Mouse (Mus musculus): ENCODE data around the gene Ptpn23. TPM values are rescaled to one million over a fixed set of nuclear protein-coding genes. Genes with fewer than 3 reads are reported as not detected.

The Ptpn23 gene
- polyA plus RNA-seq, 1 experiment from 2014 or later, result 13.2 TPM

GRCm38 (mm10) chr9:110375668-110376067 is 32.3 kb downstream of the Ptpn23 start:
- H3K4me2 ChIP-seq, result no peak overlapping the region
- H3K27ac ChIP-seq (ENCODE audit: low read depth, low read length), result no peak overlapping the region
- 95% methylated on average over 3 of the region's 3 CpGs for WGBS
- no peak for DNase-seq (ENCODE audit: low spot score)
- peaks cover 29% of the 10 kb centered on the region for H3K36me3 ChIP-seq (ENCODE audit: control insufficient read depth, insufficient read depth, low read length)
- H3K4me1 ChIP-seq (replicated peaks; ENCODE audit: control insufficient read depth, insufficient read depth, low read length), result 0 out of 2 replicates have a peak, but pooled peaks cover 2% of the 10 kb centered on the region
- H3K27me3 ChIP-seq (replicated peaks; ENCODE audit: control insufficient read depth, insufficient read depth, low read length), result no peaks in the 10 kb centered on the region
- no peak overlapping the region for H3K9ac ChIP-seq (ENCODE audit: low read depth, low read length)
- no peak overlapping the region for H3K4me3 ChIP-seq (ENCODE audit: low read depth, low read length)
- no peak for ATAC-seq (replicated peaks; ENCODE audit: low FRiP score)
- no peaks in the 10 kb centered on the region for H3K9me3 ChIP-seq (ENCODE audit: control insufficient read depth, low read length)

GRCm38 (mm10) chr9:110373871-110374270 is 34.1 kb downstream of the Ptpn23 start:
- H3K36me3 ChIP-seq (ENCODE audit: control insufficient read depth, insufficient read depth, low read length), result peaks cover 25% of the 10 kb centered on the region
- 91% methylated on average over 13 of the region's 13 CpGs for WGBS
- DNase-seq (ENCODE audit: low spot score), result no peak

GRCm38 (mm10) chr9:110369860-110370259 is 38.2 kb downstream of the Ptpn23 start:
- 80% methylated on average over 3 of the region's 3 CpGs for WGBS
- no peak for ATAC-seq (replicated peaks; ENCODE audit: low FRiP score)

More at GRCm38 (mm10) chr9:110373871-110374270, 34.1 kb downstream of the Ptpn23 start:
- ATAC-seq (replicated peaks; ENCODE audit: low FRiP score), result no peak
- Histone ChIP-seq H3K9me3 (ENCODE audit: control insufficient read depth, low read length) (no peaks in the 10 kb centered on the region), H3K27me3 (replicated peaks; ENCODE audit: control insufficient read depth, insufficient read depth, low read length) (no peaks in the 10 kb centered on the region), H3K9ac (ENCODE audit: low read depth, low read length) (no peak overlapping the region), H3K4me1 (replicated peaks; ENCODE audit: control insufficient read depth, insufficient read depth, low read length) (no peaks in the 10 kb centered on the region), H3K4me3 (ENCODE audit: low read depth, low read length) (no peak overlapping the region), H3K27ac (ENCODE audit: low read depth, low read length) (no peak overlapping the region), H3K4me2 (no peak overlapping the region)

GRCm38 (mm10) chr9:110366746-110367145 is 41.3 kb downstream of the Ptpn23 start:
- Histone ChIP-seq H3K27me3 (replicated peaks; ENCODE audit: control insufficient read depth, insufficient read depth, low read length) (no peaks in the 10 kb centered on the region), H3K4me1 (replicated peaks; ENCODE audit: control insufficient read depth, insufficient read depth, low read length) (no peaks in the 10 kb centered on the region), H3K9ac (ENCODE audit: low read depth, low read length) (no peak overlapping the region), H3K27ac (ENCODE audit: low read depth, low read length) (no peak overlapping the region), H3K36me3 (ENCODE audit: control insufficient read depth, insufficient read depth, low read length) (peaks cover 8% of the 10 kb centered on the region; the same call in 1 of the 2 replicates), H3K9me3 (ENCODE audit: control insufficient read depth, low read length) (no peaks in the 10 kb centered on the region), H3K4me3 (ENCODE audit: low read depth, low read length) (no peak overlapping the region), H3K4me2 (no peak overlapping the region)
- ATAC-seq (replicated peaks; ENCODE audit: low FRiP score) (no peak), DNase-seq (ENCODE audit: low spot score) (no peak)
- 56% methylated on average over 5 of the region's 5 CpGs for WGBS

More at GRCm38 (mm10) chr9:110369860-110370259, 38.2 kb downstream of the Ptpn23 start:
- Histone ChIP-seq H3K27ac (ENCODE audit: low read depth, low read length) (no peak overlapping the region), H3K4me1 (replicated peaks; ENCODE audit: control insufficient read depth, insufficient read depth, low read length) (no peaks in the 10 kb centered on the region), H3K4me3 (ENCODE audit: low read depth, low read length) (no peak overlapping the region), H3K36me3 (ENCODE audit: control insufficient read depth, insufficient read depth, low read length) (peaks cover 15% of the 10 kb centered on the region; the same call in 1 of the 2 replicates), H3K9me3 (ENCODE audit: control insufficient read depth, low read length) (no peaks in the 10 kb centered on the region), H3K4me2 (no peak overlapping the region), H3K27me3 (replicated peaks; ENCODE audit: control insufficient read depth, insufficient read depth, low read length) (no peaks in the 10 kb centered on the region), H3K9ac (ENCODE audit: low read depth, low read length) (no peak overlapping the region)
- no peak for DNase-seq (ENCODE audit: low spot score)

GRCm38 (mm10) chr9:110362337-110362736 is 45.7 kb downstream of the Ptpn23 start:
- H3K36me3 ChIP-seq (ENCODE audit: control insufficient read depth, insufficient read depth, low read length), result peaks cover 3% of the 10 kb centered on the region; the same call in 1 of the 2 replicates
- ATAC-seq (replicated peaks; ENCODE audit: low FRiP score), result peak; percentile 61; the same call in 1 of the 2 replicates

GRCm38 (mm10) chr9:110361299-110361698 is 46.7 kb downstream of the Ptpn23 start:
- Histone ChIP-seq H3K4me1 (replicated peaks; ENCODE audit: control insufficient read depth, insufficient read depth, low read length) (no peaks in the 10 kb centered on the region), H3K4me2 (no peak overlapping the region), H3K9me3 (ENCODE audit: control insufficient read depth, low read length) (no peaks in the 10 kb centered on the region), H3K4me3 (ENCODE audit: low read depth, low read length) (no peak overlapping the region), H3K27ac (ENCODE audit: low read depth, low read length) (no peak overlapping the region), H3K36me3 (ENCODE audit: control insufficient read depth, insufficient read depth, low read length) (peaks cover 3% of the 10 kb centered on the region; the same call in 1 of the 2 replicates), H3K27me3 (replicated peaks; ENCODE audit: control insufficient read depth, insufficient read depth, low read length) (no peaks in the 10 kb centered on the region), H3K9ac (ENCODE audit: low read depth, low read length) (no peak overlapping the region)
- ATAC-seq (replicated peaks; ENCODE audit: low FRiP score) (0 out of 2 replicates have a peak, but pooled peaks have one; percentile 31), DNase-seq (ENCODE audit: low spot score) (no peak)
- WGBS, result 65% methylated on average over 12 of the region's 12 CpGs

More at GRCm38 (mm10) chr9:110362337-110362736, 45.7 kb downstream of the Ptpn23 start:
- no peak overlapping the region for H3K4me3 ChIP-seq (ENCODE audit: low read depth, low read length)
- no peak overlapping the region for H3K4me2 ChIP-seq
- H3K9me3 ChIP-seq (ENCODE audit: control insufficient read depth, low read length), result no peaks in the 10 kb centered on the region
- WGBS, result 79% methylated on average over 10 of the region's 10 CpGs
- H3K9ac ChIP-seq (ENCODE audit: low read depth, low read length), result no peak overlapping the region
- no peak for DNase-seq (ENCODE audit: low spot score)
- no peaks in the 10 kb centered on the region for H3K27me3 ChIP-seq (replicated peaks; ENCODE audit: control insufficient read depth, insufficient read depth, low read length)
- H3K4me1 ChIP-seq (replicated peaks; ENCODE audit: control insufficient read depth, insufficient read depth, low read length), result no peaks in the 10 kb centered on the region
- H3K27ac ChIP-seq (ENCODE audit: low read depth, low read length), result no peak overlapping the region

GRCm38 (mm10) chr9:110358341-110358740 is 49.7 kb downstream of the Ptpn23 start:
- no peaks in the 10 kb centered on the region for H3K4me1 ChIP-seq (replicated peaks; ENCODE audit: control insufficient read depth, insufficient read depth, low read length)
- no peaks in the 10 kb centered on the region for H3K9me3 ChIP-seq (ENCODE audit: control insufficient read depth, low read length)
- no peak overlapping the region for H3K9ac ChIP-seq (ENCODE audit: low read depth, low read length)
- no peak overlapping the region for H3K4me3 ChIP-seq (ENCODE audit: low read depth, low read length)
- no peak overlapping the region for H3K4me2 ChIP-seq
- 78% methylated on average over 2 of the region's 2 CpGs for WGBS
- ATAC-seq (replicated peaks; ENCODE audit: low FRiP score) (no peak), DNase-seq (ENCODE audit: low spot score) (no peak)
- peaks cover 2% of the 10 kb centered on the region; the same call in 1 of the 2 replicates for H3K36me3 ChIP-seq (ENCODE audit: control insufficient read depth, insufficient read depth, low read length)
- no peaks in the 10 kb centered on the region for H3K27me3 ChIP-seq (replicated peaks; ENCODE audit: control insufficient read depth, insufficient read depth, low read length)
- peak overlapping the region; percentile 13; the same call in 1 of the 2 replicates for H3K27ac ChIP-seq (ENCODE audit: low read depth, low read length)

GRCm38 (mm10) chr9:110351932-110352632 is 55.9 kb downstream of the Ptpn23 start:
- H3K4me1 ChIP-seq (replicated peaks; ENCODE audit: control insufficient read depth, insufficient read depth, low read length), result peaks cover 23% of the 10 kb centered on the region
- WGBS, result 57% methylated on average over 8 of the region's 8 CpGs
- no peak overlapping the region for H3K27ac ChIP-seq (ENCODE audit: low read depth, low read length)
- H3K27me3 ChIP-seq (replicated peaks; ENCODE audit: control insufficient read depth, insufficient read depth, low read length), result no peaks in the 10 kb centered on the region
- H3K9ac ChIP-seq (ENCODE audit: low read depth, low read length), result no peak overlapping the region
- no peaks in the 10 kb centered on the region for H3K9me3 ChIP-seq (ENCODE audit: control insufficient read depth, low read length)
- DNase-seq (ENCODE audit: low spot score) (no peak), ATAC-seq (replicated peaks; ENCODE audit: low FRiP score) (no peak)
- no peak overlapping the region for H3K4me2 ChIP-seq
- no peak overlapping the region for H3K4me3 ChIP-seq (ENCODE audit: low read depth, low read length)
- no peaks in the 10 kb centered on the region; the same call in 1 of the 2 replicates for H3K36me3 ChIP-seq (ENCODE audit: control insufficient read depth, insufficient read depth, low read length)

GRCm38 (mm10) chr9:110351350-110351749 is 56.7 kb downstream of the Ptpn23 start:
- H3K27ac ChIP-seq (ENCODE audit: low read depth, low read length), result no peak overlapping the region

More at GRCm38 (mm10) chr9:110351350-110351749, 56.7 kb downstream of the Ptpn23 start:
- no peak for DNase-seq (ENCODE audit: low spot score)
- no peak overlapping the region for H3K4me3 ChIP-seq (ENCODE audit: low read depth, low read length)
- ATAC-seq (replicated peaks; ENCODE audit: low FRiP score), result no peak
- H3K9me3 ChIP-seq (ENCODE audit: control insufficient read depth, low read length), result no peaks in the 10 kb centered on the region
- H3K4me1 ChIP-seq (replicated peaks; ENCODE audit: control insufficient read depth, insufficient read depth, low read length), result peaks cover 23% of the 10 kb centered on the region
- H3K36me3 ChIP-seq (ENCODE audit: control insufficient read depth, insufficient read depth, low read length), result no peaks in the 10 kb centered on the region; the same call in 1 of the 2 replicates
- H3K4me2 ChIP-seq, result no peak overlapping the region
- no peaks in the 10 kb centered on the region for H3K27me3 ChIP-seq (replicated peaks; ENCODE audit: control insufficient read depth, insufficient read depth, low read length)
- H3K9ac ChIP-seq (ENCODE audit: low read depth, low read length), result no peak overlapping the region
- 65% methylated on average over 2 of the region's 2 CpGs for WGBS

All from liver, embryonic 11.5 days (tissue).